Mouse (Mus musculus) mouse trophoblast stem cell (cell line): Measurements from ENCODE around the gene Ndufa10.

Experiments
- in situ Hi-C, 2 experiments: fragments of 300-500 bp; cut with MseI, MboI; formaldehyde crosslinking; loops; 2 replicates in 1 of 2; 3 replicates in 1 of 2; pipeline ENCODE4 v1.15.1; 2025

Gene Ndufa10

DNA sequence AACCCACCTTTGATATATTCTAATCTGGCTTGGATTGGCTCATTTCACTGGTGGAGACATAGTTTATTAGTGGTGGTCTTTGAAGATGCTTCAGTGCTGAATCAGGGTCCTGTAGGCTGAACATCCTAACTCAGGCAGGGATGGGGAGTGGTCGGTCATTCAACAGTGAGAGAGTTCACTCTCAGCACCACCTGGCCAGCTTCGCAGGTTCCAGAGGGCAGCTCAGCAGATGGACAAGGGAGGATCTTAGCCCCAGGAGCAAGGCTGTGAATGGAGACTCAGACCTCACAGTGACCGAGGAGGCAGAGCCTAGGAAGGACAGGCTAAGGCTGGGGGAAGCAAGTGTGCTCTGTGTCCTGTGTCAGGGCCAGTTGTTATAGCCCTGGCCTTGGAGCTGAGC lies 42.2 kb downstream of the Ndufa10 start:
- in situ Hi-C loops: no loop called here

- in situ Hi-C loops: no loop called here
Measured at GRCm38 (mm10) chr1:92430991-92431390, 42.7 kb downstream of the Ndufa10 start.

GRCm38 (mm10) chr1:92424714-92425113 lies 48.9 kb downstream of the Ndufa10 start:
- in situ Hi-C loops: no loop called here

- in situ Hi-C loops: no loop called here
Measured at GRCm38 (mm10) chr1:92405131-92405530, 68.5 kb downstream of the Ndufa10 start.

DNA sequence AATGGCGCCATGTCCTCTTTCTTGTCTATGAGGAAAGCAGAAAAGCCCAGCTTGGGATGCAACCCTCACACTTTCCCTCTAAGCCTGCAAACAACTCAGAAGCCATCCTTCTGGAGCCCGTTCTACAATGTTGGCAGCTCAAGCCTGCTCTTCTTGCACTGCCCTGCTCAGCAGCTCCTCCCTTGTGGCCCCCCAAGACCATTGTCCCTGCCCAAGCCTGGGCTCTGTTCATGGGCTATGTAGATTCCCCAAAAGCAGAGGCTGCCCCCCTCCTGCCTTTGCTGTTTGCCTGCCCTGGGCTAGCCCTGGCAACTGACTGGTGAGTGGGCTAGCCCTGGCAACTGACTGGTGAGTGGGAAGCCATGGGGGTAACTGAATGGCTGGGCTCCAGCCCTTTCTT lies 73.1 kb downstream of the Ndufa10 start:
- in situ Hi-C loops: no loop called here

DNA sequence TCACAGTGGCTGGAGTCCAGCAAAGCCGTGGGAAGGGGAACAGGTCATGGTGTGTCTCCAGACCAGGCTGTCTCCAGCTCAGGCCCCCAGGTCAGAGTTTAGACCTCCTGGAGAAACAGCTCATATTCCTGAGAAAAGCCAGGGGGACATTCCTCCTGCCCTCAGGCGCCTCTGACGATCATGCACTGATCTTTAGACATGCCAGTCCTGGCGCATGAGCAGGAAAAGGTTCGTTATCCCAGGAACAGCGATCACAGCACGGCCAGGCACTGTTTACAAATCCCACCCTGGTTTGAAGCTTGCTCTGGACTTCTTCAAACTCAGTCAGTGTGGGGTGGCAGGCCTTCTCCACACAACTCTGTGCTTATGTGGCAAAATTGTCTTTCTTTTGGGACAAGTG lies 75.1 kb downstream of the Ndufa10 start:
- in situ Hi-C loops: no loop called here

GRCm38 (mm10) chr1:92397511-92398051 lies 76.1 kb downstream of the Ndufa10 start:
- in situ Hi-C loops: no loop called here

DNA sequence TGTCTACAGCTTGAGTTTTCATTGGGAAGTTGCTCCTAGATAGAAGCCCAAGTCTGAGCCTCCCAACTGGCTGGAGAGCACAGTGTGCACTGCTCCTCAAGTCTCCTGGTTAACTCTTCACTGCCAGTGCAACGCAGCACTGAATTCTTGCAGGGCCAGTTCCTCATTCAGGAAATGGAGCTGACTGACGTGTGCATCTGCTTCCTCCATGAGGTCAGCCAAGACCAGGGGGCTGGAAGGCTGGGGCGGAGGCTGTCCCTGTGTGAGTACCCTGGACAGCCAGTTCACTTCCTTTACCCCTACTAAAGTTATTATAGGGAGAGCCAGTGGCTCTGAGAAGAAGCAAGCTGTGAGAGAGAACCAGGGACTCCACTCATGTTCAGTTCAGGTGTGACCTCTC lies 79.4 kb downstream of the Ndufa10 start:
- in situ Hi-C loops: no loop called here

GRCm38 (mm10) chr1:92393166-92393565 lies 80.5 kb downstream of the Ndufa10 start:
- in situ Hi-C loops: no loop called here
